Mouse (Mus musculus) neural tube, embryonic 10.5 days (tissue): Measurements from ENCODE around the gene Prickle2.
A peak's percentile ranks its signal among the peaks of the same experiment; 100 is the strongest.

Experiments
- DNase-seq: peaks from one replicate; pipeline ENCODE4 v3.0.0-alpha.2; 2017; ENCODE audit warnings: low spot score; ENCODE audit errors: extremely low spot score

Prickle2 gene

GRCm38 (mm10) chr6:92520088-92520875, 185.7 kb downstream of the Prickle2 start:
- no peak for DNase-seq

GRCm38 (mm10) chr6:92518438-92518968, 187.5 kb downstream of the Prickle2 start:
- no peak for DNase-seq

GRCm38 (mm10) chr6:92517002-92517401, 189.0 kb downstream of the Prickle2 start:
- DNase-seq = no peak

DNA sequence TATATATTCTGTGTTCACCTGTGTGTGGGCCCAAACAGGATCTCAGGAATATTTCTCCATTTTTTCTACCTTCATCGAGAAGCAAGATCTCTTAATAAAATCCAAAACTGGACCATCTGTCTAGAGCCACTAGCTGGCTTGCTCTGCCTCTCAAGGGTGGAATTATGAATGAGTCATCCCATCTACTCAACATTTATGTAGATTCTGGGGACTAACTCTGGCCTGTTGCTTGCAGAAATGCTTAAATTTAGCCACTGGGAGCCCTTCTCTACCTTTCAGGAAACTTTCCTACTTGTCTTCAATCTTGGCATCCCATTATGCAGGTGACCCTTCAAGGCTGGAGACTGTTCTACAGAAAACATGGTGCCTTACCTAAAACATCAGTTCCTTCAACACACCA, 194.0 kb downstream of the Prickle2 start:
- no peak for DNase-seq

DNA sequence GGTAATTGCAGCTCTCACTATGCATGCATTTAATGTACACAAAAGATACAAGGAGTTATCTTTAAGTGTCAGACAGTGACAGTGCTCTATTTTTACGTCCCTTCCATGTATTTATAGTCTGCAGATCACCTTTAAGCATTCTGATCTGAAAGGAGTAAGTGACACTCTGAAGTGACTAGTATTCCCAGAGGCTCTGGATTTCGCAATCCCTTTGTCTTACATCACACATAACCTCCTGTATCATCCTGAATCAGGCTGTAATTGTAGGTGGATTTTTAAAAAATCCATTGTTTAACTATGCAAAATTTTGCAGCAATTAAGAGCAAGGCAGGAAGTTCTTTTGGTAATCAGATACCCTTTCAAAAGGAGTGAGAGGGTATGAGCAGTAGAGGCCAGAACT, 196.2 kb downstream of the Prickle2 start:
- no peak for DNase-seq

DNA sequence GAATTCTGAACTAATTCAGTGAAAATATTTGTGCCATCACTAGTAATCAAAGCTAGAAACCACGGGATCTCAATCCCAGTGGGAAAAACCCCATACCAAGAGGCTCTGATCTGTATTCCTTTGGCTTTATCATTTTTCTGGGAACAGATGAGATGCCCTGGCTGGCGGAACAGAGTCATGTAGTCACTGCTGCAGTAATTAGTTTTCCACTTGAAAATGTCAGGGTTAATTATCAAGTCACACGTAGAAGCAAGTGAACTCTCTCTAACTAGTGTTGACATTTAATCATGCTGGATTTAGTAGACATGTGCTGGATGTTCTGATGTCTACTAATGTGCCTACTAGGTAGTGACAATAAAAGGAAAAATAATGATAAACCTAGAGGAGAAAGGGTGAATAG, 199.7 kb downstream of the Prickle2 start:
- no peak for DNase-seq

- DNase-seq = no peak
Measured at GRCm38 (mm10) chr6:92499449-92499848, 206.5 kb downstream of the Prickle2 start.

- DNase-seq = no peak
Measured at GRCm38 (mm10) chr6:92498574-92498973, 207.4 kb downstream of the Prickle2 start.

GRCm38 (mm10) chr6:92497279-92497678, 208.7 kb downstream of the Prickle2 start:
- DNase-seq = no peak

DNA sequence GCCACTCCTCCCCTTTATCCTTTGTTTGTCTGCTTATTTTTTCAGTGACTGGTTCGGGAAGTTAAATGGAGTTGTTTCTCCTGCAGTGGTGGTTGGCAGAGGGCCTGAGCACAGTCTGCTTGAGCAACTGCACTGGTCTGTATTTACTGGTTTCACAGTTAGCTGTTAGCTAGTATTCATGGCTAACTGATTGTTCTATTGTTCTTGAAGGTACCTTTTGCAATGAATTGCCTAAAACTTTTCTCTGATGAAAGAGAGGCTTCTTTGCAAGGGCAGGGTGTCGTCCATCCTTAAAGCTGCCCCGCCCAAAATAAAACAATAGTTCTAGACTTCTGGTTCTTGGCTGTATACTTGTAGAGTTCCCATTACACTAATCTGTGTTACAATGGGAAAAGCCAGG, 210.5 kb downstream of the Prickle2 start:
- no peak for DNase-seq

- DNase-seq = no peak
Measured at GRCm38 (mm10) chr6:92481690-92481956, 224.3 kb downstream of the Prickle2 start.

DNA sequence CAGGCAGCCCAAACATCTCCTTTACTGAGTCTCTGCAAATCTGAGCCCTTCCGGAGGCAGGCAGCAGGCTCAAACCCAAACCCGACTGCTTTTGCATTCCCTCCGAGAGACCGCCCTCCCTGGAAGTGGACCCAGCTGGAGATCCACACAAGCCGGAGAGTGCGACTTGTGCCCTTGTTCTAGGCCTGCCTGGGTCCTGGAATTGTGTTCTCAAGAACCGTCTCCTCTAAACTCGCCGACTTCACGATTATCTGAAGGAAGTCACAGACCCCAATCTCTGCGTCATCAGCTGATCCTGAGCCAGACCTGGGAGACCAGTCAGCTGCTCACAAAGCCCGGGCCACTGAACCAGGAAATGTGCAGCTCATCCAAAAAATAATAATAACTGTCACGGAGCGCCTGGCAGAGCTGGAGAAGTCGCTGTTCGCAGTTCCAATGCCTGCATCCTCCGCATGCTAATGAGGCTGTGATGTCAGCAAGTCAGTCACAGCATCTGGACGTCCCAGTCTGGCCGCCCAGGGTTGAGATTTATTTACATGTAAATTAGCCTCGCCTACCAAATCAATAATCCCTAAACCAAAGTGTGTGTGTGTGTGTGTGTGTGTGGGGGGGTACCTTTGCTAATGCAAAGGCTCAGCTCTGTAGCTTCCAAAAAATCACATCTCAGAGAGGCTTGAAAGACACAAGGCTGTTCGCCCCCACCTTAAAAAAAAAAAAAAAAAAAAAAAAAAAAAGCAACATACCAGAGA, 224.8 kb downstream of the Prickle2 start:
- DNase-seq = peak; percentile 68

GRCm38 (mm10) chr6:92478612-92479011, 227.3 kb downstream of the Prickle2 start:
- DNase-seq = no peak

- DNase-seq = no peak
Measured at GRCm38 (mm10) chr6:92477621-92478020, 228.3 kb downstream of the Prickle2 start.

DNA sequence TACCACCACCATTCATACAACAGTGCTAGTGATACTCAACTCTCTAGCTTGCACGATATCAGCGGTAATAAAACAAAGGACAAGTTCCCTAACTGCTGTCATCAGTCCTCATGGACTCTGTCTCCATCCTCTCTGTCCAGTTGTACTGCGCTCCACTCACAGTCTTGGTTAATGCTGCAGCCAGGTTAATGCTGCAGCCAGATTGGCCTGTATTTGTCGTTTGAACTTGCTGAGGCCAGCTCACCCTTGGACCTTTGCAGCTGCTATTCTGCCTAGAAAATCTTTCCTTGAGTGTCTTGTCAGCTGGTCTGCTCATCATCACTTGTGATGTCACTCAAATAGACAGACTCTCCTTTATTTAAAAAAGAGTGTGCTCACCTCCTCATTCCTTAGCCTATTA, 236.5 kb downstream of the Prickle2 start:
- no peak for DNase-seq

- no peak for DNase-seq
Measured at GRCm38 (mm10) chr6:92468892-92469291, 237.1 kb downstream of the Prickle2 start.

- DNase-seq = no peak
Measured at GRCm38 (mm10) chr6:92468383-92468791, 237.6 kb downstream of the Prickle2 start.

GRCm38 (mm10) chr6:92467343-92467742, 238.6 kb downstream of the Prickle2 start:
- DNase-seq = no peak

- no peak for DNase-seq
Measured at GRCm38 (mm10) chr6:92465666-92466065, 240.3 kb downstream of the Prickle2 start.

DNA sequence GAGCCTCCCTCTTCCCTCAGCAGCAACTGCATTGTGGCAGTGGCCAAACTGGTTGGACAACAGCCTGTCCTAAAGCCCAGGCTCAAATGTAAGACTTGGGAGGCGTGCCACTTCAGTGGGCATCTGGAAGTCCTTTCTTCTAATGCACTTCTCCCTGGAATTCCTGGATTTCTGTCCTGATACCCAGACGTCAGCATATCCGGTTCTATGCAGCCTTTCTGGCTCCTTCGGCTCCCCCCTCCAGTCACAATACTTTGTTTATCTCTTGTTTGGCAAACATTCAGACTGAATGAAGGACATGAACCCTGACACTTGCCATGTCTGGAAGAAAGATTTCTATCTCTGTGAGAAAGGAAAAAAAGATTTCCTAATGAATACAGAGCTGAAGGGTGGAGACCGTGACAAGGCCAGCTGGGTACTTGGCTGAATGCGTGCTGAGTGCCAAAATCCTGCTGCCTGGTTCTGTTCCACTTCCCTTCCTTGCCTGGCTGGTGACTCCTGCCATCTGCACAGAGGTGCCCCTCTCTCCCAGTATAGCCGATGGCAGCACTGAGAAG, 241.1 kb downstream of the Prickle2 start:
- DNase-seq = no peak

- peak; percentile 25 for DNase-seq
Measured at GRCm38 (mm10) chr6:92463768-92464167, 242.2 kb downstream of the Prickle2 start.

DNA sequence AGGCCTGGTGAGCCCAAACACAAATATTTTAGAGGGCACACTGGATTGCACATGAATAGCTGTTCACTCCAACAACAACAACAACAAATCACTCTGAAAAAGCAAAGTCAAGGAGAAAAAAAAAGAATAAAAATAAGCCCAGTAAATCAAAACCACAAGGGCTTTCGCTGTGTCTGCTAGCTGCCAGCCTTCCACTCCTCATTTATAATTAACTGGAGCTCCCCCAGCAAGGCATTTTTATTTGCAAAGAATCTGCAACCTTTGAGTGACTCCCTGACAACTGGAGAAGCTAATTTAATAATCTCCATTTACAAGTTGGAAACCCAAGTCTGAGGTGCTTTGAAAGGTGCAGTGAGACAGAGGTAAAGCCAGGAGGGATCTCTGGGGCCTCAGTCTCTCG, 245.2 kb downstream of the Prickle2 start:
- no peak for DNase-seq
